Mouse (Mus musculus) limb, embryonic 14.5 days (tissue): Measurements from ENCODE around the gene Tnrc6b. TPM values are rescaled to one million over a fixed set of nuclear protein-coding genes. Genes with fewer than 3 reads are reported as not detected.
"Not testable (repeated sequence)": the region's sequence is repeated elsewhere in the genome, so short reads cannot be mapped to it uniquely, and the experiment has no call there.

Experiments used
- ATAC-seq: fragments of 200-750 bp; cut with Nextera tagmentation; 2 replicates; pipeline ENCODE4 v1.8.0; 2017; ENCODE audit warnings: low read depth, moderate number of reproducible peaks, moderate TSS enrichment; ENCODE audit not compliant: low FRiP score
- DNase-seq: peaks from one replicate; pipeline ENCODE4 v3.0.0-alpha.2; 2015; ENCODE audit warnings: low spot score
- H3K27ac ChIP-seq: fragments of 300-500 bp; sonication (generic); replicated peaks from 2 replicates; pipeline ENCODE4 v1.5.1; 2014; ENCODE audit warnings: low read depth, mild to moderate bottlenecking, low read length, moderate library complexity, mixed read lengths
- H3K27me3 ChIP-seq: fragments of 300-500 bp; sonication (generic); 2 replicates; pipeline ENCODE4 v1.6.1; 2014; ENCODE audit warnings: low read length, mixed read lengths; ENCODE audit not compliant: control insufficient read depth, insufficient read depth
- H3K36me3 ChIP-seq: fragments of 300-500 bp; sonication (generic); 2 replicates; pipeline ENCODE4 v1.6.1; 2014; ENCODE audit warnings: mild to moderate bottlenecking, low read length, moderate library complexity, mixed read lengths; ENCODE audit not compliant: control insufficient read depth, insufficient read depth
- H3K4me1 ChIP-seq: fragments of 300-500 bp; sonication (generic); 2 replicates; pipeline ENCODE4 v1.6.1; 2014; ENCODE audit warnings: antibody characterized with exemption, low read length, mixed read lengths; ENCODE audit not compliant: control insufficient read depth, insufficient read depth
- H3K4me2 ChIP-seq: fragments of 300-500 bp; sonication (generic); replicated peaks from 2 replicates; pipeline ENCODE4 v1.6.1; 2014; ENCODE audit warnings: low read depth, mild to moderate bottlenecking, low read length, moderate library complexity; ENCODE audit not compliant: severe bottlenecking
- H3K4me3 ChIP-seq: fragments of 300-500 bp; sonication (generic); replicated peaks from 2 replicates; pipeline ENCODE4 v1.5.1; 2014; ENCODE audit warnings: low read length
- H3K9ac ChIP-seq: fragments of 300-500 bp; sonication (generic); 2 replicates; pipeline ENCODE4 v1.6.1; 2014; ENCODE audit warnings: mild to moderate bottlenecking, low read depth, low read length, moderate library complexity; ENCODE audit not compliant: severe bottlenecking
- H3K9me3 ChIP-seq: fragments of 300-500 bp; sonication (generic); 2 replicates; pipeline ENCODE4 v1.6.1; 2016; ENCODE audit warnings: low read length; ENCODE audit not compliant: control insufficient read depth
- POLR2A ChIP-seq: fragments of 200-500 bp; IDR thresholded peaks from 2 replicates; pipeline ENCODE4 v1.8.0; 2012; ENCODE audit warnings: inconsistent platforms, mild to moderate bottlenecking, moderate library complexity, borderline replicate concordance; ENCODE audit not compliant: insufficient read depth, insufficient read length; ENCODE audit errors: extremely low read depth
- WGBS: fragments of 180-500 bp; shearing (Covaris S2); extraction: QIAGEN DNeasy Blood & Tissue Kit; methylation state at CpG from one replicate; pipeline ENCODE4 v1.1.7; 2014; 5-methylcytosine and 5-hydroxymethylcytosine counted together
- polyA plus RNA-seq, 2 experiments: library from polyadenylated mRNA; depleted of rRNA in 1 of 2; stranded (reverse) in 1 of 2; unstranded in 1 of 2; fragments of >200 nt; fragmentation: Nextera tagmentation in 1 of 2; extraction: Ambion mirVana in 1 of 2; gene quantifications; 2 replicates each; pipeline versions ENCODE4 v1.2.1 to v1.2.3; 2012 to 2014

The Tnrc6b gene
- polyA plus RNA-seq, 2 experiments = 12.5 to 15.8 TPM

GRCm38 (mm10) chr15:80924211-80924610, 213.1 kb downstream of the Tnrc6b start:
- ATAC-seq (no peak), DNase-seq (no peak)
- Histone ChIP-seq H3K4me1 (no peaks in the 10 kb centered on the region), H3K4me3 (no peak overlapping the region), H3K27ac (no peak overlapping the region), H3K9ac (no peak overlapping the region), H3K9me3 (no peaks in the 10 kb centered on the region), H3K36me3 (peaks cover 80% of the 10 kb centered on the region), H3K4me2 (no peak overlapping the region), H3K27me3 (no peaks in the 10 kb centered on the region)
- WGBS = 93% methylated on average over 2 of the region's 2 CpGs
- TF ChIP-seq POLR2A = no peak

GRCm38 (mm10) chr15:80928811-80929355, 217.8 kb downstream of the Tnrc6b start:
- Histone ChIP-seq H3K4me2 (no peak overlapping the region), H3K27me3 (no peaks in the 10 kb centered on the region), H3K9me3 (no peaks in the 10 kb centered on the region), H3K27ac (no peak overlapping the region), H3K9ac (no peak overlapping the region), H3K36me3 (peaks cover 70% of the 10 kb centered on the region), H3K4me3 (no peak overlapping the region), H3K4me1 (no peaks in the 10 kb centered on the region)
- DNase-seq (no peak), ATAC-seq (0 out of 2 replicates have a peak, but pooled peaks have one; percentile 26)
- TF ChIP-seq POLR2A = no peak
- 81% methylated on average over 20 of the region's 20 CpGs for WGBS

GRCm38 (mm10) chr15:80930048-80930571, 219.0 kb downstream of the Tnrc6b start:
- Histone ChIP-seq H3K9ac (no peak overlapping the region), H3K9me3 (no peaks in the 10 kb centered on the region), H3K27ac (0 out of 2 replicates have a peak overlapping the region, but pooled peaks have one; percentile 26), H3K4me2 (no peak overlapping the region), H3K36me3 (peaks cover 65% of the 10 kb centered on the region), H3K4me1 (no peaks in the 10 kb centered on the region), H3K27me3 (no peaks in the 10 kb centered on the region), H3K4me3 (no peak overlapping the region)
- 17% methylated on average over 13 of the region's 16 CpGs for WGBS
- TF ChIP-seq POLR2A = no peak
- peak; percentile 54 for DNase-seq
- ATAC-seq = peak; percentile 51; the same call in 1 of the 2 replicates

- not testable (repeated sequence) for ATAC-seq, H3K4me1 ChIP-seq, H3K4me3 ChIP-seq, H3K9ac ChIP-seq, H3K27me3 ChIP-seq, DNase-seq, H3K4me2 ChIP-seq, H3K9me3 ChIP-seq, H3K27ac ChIP-seq
- H3K36me3 ChIP-seq = peaks cover 61% of the 10 kb centered on the region
- whole genome bisulfite sequencing = 76% methylated on average over 23 of the region's 23 CpGs
Observed at GRCm38 (mm10) chr15:80930676-80931320, 219.7 kb downstream of the Tnrc6b start.

- ATAC-seq (no peak), DNase-seq (no peak)
- no peaks in the 10 kb centered on the region for H3K9me3 ChIP-seq
- no peak overlapping the region for H3K27ac ChIP-seq
- no peak for TF ChIP-seq POLR2A
- no peak overlapping the region for H3K4me2 ChIP-seq
- WGBS = 84% methylated on average over 9 of the region's 9 CpGs
- no peaks in the 10 kb centered on the region for H3K4me1 ChIP-seq
- H3K9ac ChIP-seq = no peak overlapping the region
- H3K27me3 ChIP-seq = no peaks in the 10 kb centered on the region
- H3K36me3 ChIP-seq = peaks cover 61% of the 10 kb centered on the region
- H3K4me3 ChIP-seq = no peak overlapping the region
Observed at GRCm38 (mm10) chr15:80931345-80931960, 220.3 kb downstream of the Tnrc6b start.
